Mouse (Mus musculus) cortical plate, adult 2 months (tissue): Measurements from ENCODE around the gene Pde5a.

Source experiments
- CTCF ChIP-seq: fragments of 200-500 bp; IDR thresholded peaks from 2 replicates; pipeline ENCODE4 v1.5.1; 2011; ENCODE audit warnings: mild to moderate bottlenecking, control low read depth, low read length; ENCODE audit not compliant: insufficient read depth; ENCODE audit errors: extremely low read depth
- POLR2A ChIP-seq: fragments of 200-500 bp; IDR thresholded peaks from 2 replicates; pipeline ENCODE4 v1.6.1; 2011; ENCODE audit warnings: mild to moderate bottlenecking, low read length, control low read depth; ENCODE audit not compliant: insufficient read depth; ENCODE audit errors: extremely low read depth

- no peak for TF ChIP-seq CTCF
- no peak for TF ChIP-seq POLR2A
Observed at GRCm38 (mm10) chr3:122876870-122877269, 148.1 kb downstream of the Pde5a start.
